Mouse (Mus musculus): Measurements from ENCODE around the gene Iqcg.

GRCm38 (mm10) chr16:33083996-33084395 is 28.0 kb upstream of the Iqcg start:
- no peak for TF ChIP-seq CTCF (conservative IDR thresholded peaks at IDR 0.05; ENCODE audit: low read length)
- TF ChIP-seq POU5F1 (IDR thresholded peaks at IDR 0.05; ENCODE audit: borderline replicate concordance, low read length) = no peak
